Mouse (Mus musculus): Measurements from ENCODE around the gene Necap2. TPM values are rescaled to one million over a fixed set of nuclear protein-coding genes. Genes with fewer than 3 reads are reported as not detected.

Gene Necap2
- polyA plus RNA-seq, 1 experiment from 2014 or later, result 180 TPM

GRCm38 (mm10) chr4:141033606-141034549, 44.3 kb downstream of the Necap2 start:
- 84% methylated on average over 27 of the region's 27 CpGs for WGBS

GRCm38 (mm10) chr4:141031733-141032132, 46.4 kb downstream of the Necap2 start:
- H3K4me2 ChIP-seq, result no peak overlapping the region
- no peak overlapping the region for H3K4me3 ChIP-seq (ENCODE audit: low read depth, low read length)
- no peak overlapping the region for H3K9ac ChIP-seq (ENCODE audit: low read depth, low read length)
- peaks cover 3% of the 10 kb centered on the region; the same call in 1 of the 2 replicates for H3K4me1 ChIP-seq (replicated peaks; ENCODE audit: control insufficient read depth, insufficient read depth, low read length)
- no peak overlapping the region for H3K27ac ChIP-seq (ENCODE audit: low read depth, low read length)
- no peaks in the 10 kb centered on the region for H3K36me3 ChIP-seq (ENCODE audit: control insufficient read depth, insufficient read depth, low read length)
- WGBS, result 15% methylated on average over 6 of the region's 6 CpGs
- H3K9me3 ChIP-seq (ENCODE audit: control insufficient read depth, low read length), result no peaks in the 10 kb centered on the region
- peak; percentile 71 for DNase-seq (ENCODE audit: low spot score)
- no peaks in the 10 kb centered on the region for H3K27me3 ChIP-seq (replicated peaks; ENCODE audit: control insufficient read depth, insufficient read depth, low read length)
- ATAC-seq (replicated peaks; ENCODE audit: low FRiP score), result peak; percentile 60

More at GRCm38 (mm10) chr4:141033606-141034549, 44.3 kb downstream of the Necap2 start:
- H3K27me3 ChIP-seq (replicated peaks; ENCODE audit: control insufficient read depth, insufficient read depth, low read length), result no peaks in the 10 kb centered on the region
- ATAC-seq (replicated peaks; ENCODE audit: low FRiP score) (no peak), DNase-seq (ENCODE audit: low spot score) (no peak)
- H3K4me2 ChIP-seq, result no peak overlapping the region
- peaks cover 3% of the 10 kb centered on the region; the same call in 1 of the 2 replicates for H3K4me1 ChIP-seq (replicated peaks; ENCODE audit: control insufficient read depth, insufficient read depth, low read length)
- H3K9me3 ChIP-seq (ENCODE audit: control insufficient read depth, low read length), result no peaks in the 10 kb centered on the region
- H3K4me3 ChIP-seq (ENCODE audit: low read depth, low read length), result no peak overlapping the region
- H3K9ac ChIP-seq (ENCODE audit: low read depth, low read length), result no peak overlapping the region
- H3K27ac ChIP-seq (ENCODE audit: low read depth, low read length), result no peak overlapping the region
- H3K36me3 ChIP-seq (ENCODE audit: control insufficient read depth, insufficient read depth, low read length), result 0 out of 2 replicates have a peak, but pooled peaks cover 5% of the 10 kb centered on the region

- Histone ChIP-seq H3K4me2 (no peak overlapping the region), H3K9me3 (ENCODE audit: control insufficient read depth, low read length) (no peaks in the 10 kb centered on the region), H3K4me1 (replicated peaks; ENCODE audit: control insufficient read depth, insufficient read depth, low read length) (peaks cover 3% of the 10 kb centered on the region; the same call in 1 of the 2 replicates), H3K27me3 (replicated peaks; ENCODE audit: control insufficient read depth, insufficient read depth, low read length) (no peaks in the 10 kb centered on the region), H3K4me3 (ENCODE audit: low read depth, low read length) (no peak overlapping the region), H3K27ac (ENCODE audit: low read depth, low read length) (no peak overlapping the region), H3K36me3 (ENCODE audit: control insufficient read depth, insufficient read depth, low read length) (no peaks in the 10 kb centered on the region), H3K9ac (ENCODE audit: low read depth, low read length) (no peak overlapping the region)
- ATAC-seq (replicated peaks; ENCODE audit: low FRiP score), result no peak
- 87% methylated on average over 18 of the region's 18 CpGs for WGBS
- no peak for DNase-seq (ENCODE audit: low spot score)
Observed at GRCm38 (mm10) chr4:141030541-141031206, 47.5 kb downstream of the Necap2 start.

- peaks cover 6% of the 10 kb centered on the region for H3K4me1 ChIP-seq (replicated peaks; ENCODE audit: control insufficient read depth, insufficient read depth, low read length)
- H3K27ac ChIP-seq (ENCODE audit: low read depth, low read length), result no peak overlapping the region
- H3K36me3 ChIP-seq (ENCODE audit: control insufficient read depth, insufficient read depth, low read length), result peaks cover 4% of the 10 kb centered on the region; the same call in 1 of the 2 replicates
- no peaks in the 10 kb centered on the region for H3K27me3 ChIP-seq (replicated peaks; ENCODE audit: control insufficient read depth, insufficient read depth, low read length)
- DNase-seq (ENCODE audit: low spot score) (no peak), ATAC-seq (replicated peaks; ENCODE audit: low FRiP score) (0 out of 2 replicates have a peak, but pooled peaks have one; percentile 33)
- no peak overlapping the region for H3K4me2 ChIP-seq
- H3K9me3 ChIP-seq (ENCODE audit: control insufficient read depth, low read length), result no peaks in the 10 kb centered on the region
- H3K4me3 ChIP-seq (ENCODE audit: low read depth, low read length), result no peak overlapping the region
- no peak overlapping the region for H3K9ac ChIP-seq (ENCODE audit: low read depth, low read length)
- 72% methylated on average over 25 of the region's 27 CpGs for WGBS
Observed at GRCm38 (mm10) chr4:141024992-141025391, 53.2 kb downstream of the Necap2 start.

GRCm38 (mm10) chr4:141024052-141024451, 54.1 kb downstream of the Necap2 start:
- no peak for DNase-seq (ENCODE audit: low spot score)
- Histone ChIP-seq H3K9ac (ENCODE audit: low read depth, low read length) (no peak overlapping the region), H3K27ac (ENCODE audit: low read depth, low read length) (no peak overlapping the region), H3K4me3 (ENCODE audit: low read depth, low read length) (no peak overlapping the region), H3K4me1 (replicated peaks; ENCODE audit: control insufficient read depth, insufficient read depth, low read length) (peaks cover 6% of the 10 kb centered on the region), H3K4me2 (no peak overlapping the region), H3K9me3 (ENCODE audit: control insufficient read depth, low read length) (no peaks in the 10 kb centered on the region), H3K27me3 (replicated peaks; ENCODE audit: control insufficient read depth, insufficient read depth, low read length) (no peaks in the 10 kb centered on the region), H3K36me3 (ENCODE audit: control insufficient read depth, insufficient read depth, low read length) (peaks cover 4% of the 10 kb centered on the region; the same call in 1 of the 2 replicates)
- 73% methylated on average over 9 of the region's 9 CpGs for WGBS
- no peak for ATAC-seq (replicated peaks; ENCODE audit: low FRiP score)

- DNase-seq (ENCODE audit: low spot score), result no peak
- no peak for ATAC-seq (replicated peaks; ENCODE audit: low FRiP score)
- peaks cover 6% of the 10 kb centered on the region for H3K4me1 ChIP-seq (replicated peaks; ENCODE audit: control insufficient read depth, insufficient read depth, low read length)
- no peak overlapping the region for H3K9ac ChIP-seq (ENCODE audit: low read depth, low read length)
- H3K36me3 ChIP-seq (ENCODE audit: control insufficient read depth, insufficient read depth, low read length), result peaks cover 4% of the 10 kb centered on the region; the same call in 1 of the 2 replicates
- H3K4me3 ChIP-seq (ENCODE audit: low read depth, low read length), result no peak overlapping the region
- WGBS, result 89% methylated on average over 11 of the region's 11 CpGs
- no peak overlapping the region for H3K4me2 ChIP-seq
- H3K9me3 ChIP-seq (ENCODE audit: control insufficient read depth, low read length), result no peaks in the 10 kb centered on the region
- no peaks in the 10 kb centered on the region for H3K27me3 ChIP-seq (replicated peaks; ENCODE audit: control insufficient read depth, insufficient read depth, low read length)
- H3K27ac ChIP-seq (ENCODE audit: low read depth, low read length), result peak overlapping the region; percentile 74; the same call in 1 of the 2 replicates
Observed at GRCm38 (mm10) chr4:141021614-141021929, 56.6 kb downstream of the Necap2 start.

DNA sequence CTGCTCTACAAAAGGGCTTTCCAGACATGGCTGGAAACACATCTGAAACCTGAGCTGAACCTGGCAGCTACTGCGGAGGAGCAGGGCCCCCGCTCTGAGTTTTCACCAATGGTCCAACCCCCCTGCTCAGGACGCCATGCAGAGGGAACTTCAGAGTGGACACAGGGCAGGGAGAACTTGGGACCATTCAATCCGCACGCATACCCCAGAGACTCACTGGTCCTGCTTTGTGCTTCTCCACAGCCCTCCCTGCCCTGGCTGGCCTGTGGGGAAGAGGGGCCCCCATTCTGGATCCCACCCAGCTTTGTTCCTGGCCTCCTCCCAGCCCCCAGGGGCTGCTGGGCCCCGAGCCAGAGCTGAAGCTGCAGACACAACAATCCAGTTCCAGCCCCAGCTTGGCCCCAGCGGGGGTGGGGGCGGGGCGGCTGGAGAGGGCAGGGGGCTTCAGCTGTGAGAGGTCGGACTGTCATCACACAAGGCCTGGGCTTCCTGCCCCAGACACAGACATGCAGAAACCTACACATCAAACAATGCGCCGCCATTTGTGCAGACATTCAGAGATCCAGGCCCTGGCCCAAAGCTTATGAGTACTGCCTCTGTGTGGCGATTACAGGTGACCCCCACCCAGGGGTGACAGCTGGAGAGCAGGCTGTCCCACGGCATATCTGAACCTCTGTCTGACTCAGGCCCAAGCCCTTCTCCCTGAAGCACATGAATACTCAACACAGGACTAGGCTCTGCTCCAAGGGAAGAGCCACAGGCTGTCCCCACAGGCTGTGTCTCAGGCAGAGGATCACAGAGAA, 57.1 kb downstream of the Necap2 start:
- peaks cover 4% of the 10 kb centered on the region; the same call in 1 of the 2 replicates for H3K36me3 ChIP-seq (ENCODE audit: control insufficient read depth, insufficient read depth, low read length)
- H3K4me2 ChIP-seq, result no peak overlapping the region
- peaks cover 6% of the 10 kb centered on the region for H3K4me1 ChIP-seq (replicated peaks; ENCODE audit: control insufficient read depth, insufficient read depth, low read length)
- no peak overlapping the region for H3K9ac ChIP-seq (ENCODE audit: low read depth, low read length)
- 64% methylated on average over 14 of the region's 14 CpGs for WGBS
- H3K27ac ChIP-seq (ENCODE audit: low read depth, low read length), result peak overlapping the region; percentile 74; the same call in 1 of the 2 replicates
- no peaks in the 10 kb centered on the region for H3K27me3 ChIP-seq (replicated peaks; ENCODE audit: control insufficient read depth, insufficient read depth, low read length)
- H3K9me3 ChIP-seq (ENCODE audit: control insufficient read depth, low read length), result no peaks in the 10 kb centered on the region
- ATAC-seq (replicated peaks; ENCODE audit: low FRiP score) (peak; percentile 26; the same call in 1 of the 2 replicates), DNase-seq (ENCODE audit: low spot score) (peak; percentile 56)
- no peak overlapping the region for H3K4me3 ChIP-seq (ENCODE audit: low read depth, low read length)

DNA sequence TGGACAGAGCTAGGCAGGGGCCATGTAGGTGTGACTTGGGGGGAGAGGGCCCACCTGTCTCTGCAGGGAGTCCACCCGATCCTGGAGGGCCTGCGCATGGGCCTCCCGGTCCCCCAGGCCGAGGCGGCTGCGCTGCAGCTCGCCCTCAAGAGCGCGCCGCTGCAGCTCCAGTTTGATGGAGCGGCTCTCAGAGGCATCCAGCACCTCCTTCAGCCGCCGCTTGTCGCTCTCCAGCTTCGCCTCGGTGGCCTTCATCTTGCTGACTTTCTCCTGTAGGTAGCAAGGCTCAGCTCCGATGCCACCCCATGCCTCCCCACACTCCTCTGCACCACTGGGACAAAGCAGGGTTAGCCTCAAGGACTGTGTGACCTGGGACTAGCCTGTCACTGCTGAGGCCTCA, 57.9 kb downstream of the Necap2 start:
- DNase-seq (ENCODE audit: low spot score), result no peak
- Histone ChIP-seq H3K4me1 (replicated peaks; ENCODE audit: control insufficient read depth, insufficient read depth, low read length) (peaks cover 6% of the 10 kb centered on the region), H3K27ac (ENCODE audit: low read depth, low read length) (peak overlapping the region; percentile 74; the same call in 1 of the 2 replicates), H3K27me3 (replicated peaks; ENCODE audit: control insufficient read depth, insufficient read depth, low read length) (no peaks in the 10 kb centered on the region), H3K9me3 (ENCODE audit: control insufficient read depth, low read length) (no peaks in the 10 kb centered on the region), H3K4me3 (ENCODE audit: low read depth, low read length) (no peak overlapping the region), H3K36me3 (ENCODE audit: control insufficient read depth, insufficient read depth, low read length) (peaks cover 4% of the 10 kb centered on the region; the same call in 1 of the 2 replicates), H3K4me2 (no peak overlapping the region), H3K9ac (ENCODE audit: low read depth, low read length) (no peak overlapping the region)
- WGBS, result 88% methylated on average over 17 of the region's 17 CpGs
- ATAC-seq (replicated peaks; ENCODE audit: low FRiP score), result no peak

Measured in liver, embryonic 11.5 days (tissue).